Mouse (Mus musculus): ENCODE data around the gene Tmem108.

Gene Tmem108

GRCm38 (mm10) chr9:103550661-103551248 is 210.9 kb downstream of the Tmem108 start:
- DNase-seq (ENCODE audit: low read depth in 2 of 2, low spot score in 2 of 2): no peak

- DNase-seq (ENCODE audit: low read depth in 2 of 2, low spot score in 2 of 2): no peak
These were observed 212.5 kb downstream of the Tmem108 start for GRCm38 (mm10) chr9:103549178-103549577.

- DNase-seq (ENCODE audit: low read depth in 2 of 2, low spot score in 2 of 2): no peak
These were observed 213.0 kb downstream of the Tmem108 start for GRCm38 (mm10) chr9:103548606-103549005.

GRCm38 (mm10) chr9:103546695-103547645 is 214.7 kb downstream of the Tmem108 start:
- DNase-seq (ENCODE audit: low read depth in 2 of 2, low spot score in 2 of 2): no peak

GRCm38 (mm10) chr9:103545729-103546128 is 215.9 kb downstream of the Tmem108 start:
- no peak for DNase-seq (ENCODE audit: low read depth in 2 of 2, low spot score in 2 of 2)

- DNase-seq (ENCODE audit: low read depth in 2 of 2, low spot score in 2 of 2): no peak
These were observed 216.4 kb downstream of the Tmem108 start for GRCm38 (mm10) chr9:103545271-103545670.

- DNase-seq (ENCODE audit: low read depth in 2 of 2, low spot score in 2 of 2): no peak
These were observed 217.0 kb downstream of the Tmem108 start for GRCm38 (mm10) chr9:103544599-103544998.

GRCm38 (mm10) chr9:103540518-103540917 is 221.1 kb downstream of the Tmem108 start:
- DNase-seq (ENCODE audit: low read depth in 2 of 2, low spot score in 2 of 2): no peak

- no peak for DNase-seq (ENCODE audit: low read depth in 2 of 2, low spot score in 2 of 2)
These were observed 223.4 kb downstream of the Tmem108 start for GRCm38 (mm10) chr9:103538047-103538816.

GRCm38 (mm10) chr9:103536059-103536634 is 225.5 kb downstream of the Tmem108 start:
- no peak for DNase-seq (ENCODE audit: low read depth in 2 of 2, low spot score in 2 of 2)

- DNase-seq (ENCODE audit: low read depth in 2 of 2, low spot score in 2 of 2): no peak
These were observed 236.5 kb downstream of the Tmem108 start for GRCm38 (mm10) chr9:103525041-103525537.

GRCm38 (mm10) chr9:103524600-103524999 is 237.0 kb downstream of the Tmem108 start:
- DNase-seq (ENCODE audit: low read depth in 2 of 2, low spot score in 2 of 2): no peak

- DNase-seq (ENCODE audit: low read depth in 2 of 2, low spot score in 2 of 2): no peak
These were observed 237.8 kb downstream of the Tmem108 start for GRCm38 (mm10) chr9:103523742-103524403.

- no peak for DNase-seq (ENCODE audit: low read depth in 2 of 2, low spot score in 2 of 2)
These were observed 238.6 kb downstream of the Tmem108 start for GRCm38 (mm10) chr9:103523008-103523407.

GRCm38 (mm10) chr9:103513884-103514283 is 247.8 kb downstream of the Tmem108 start:
- DNase-seq (ENCODE audit: low read depth in 2 of 2, low spot score in 2 of 2): no peak

- DNase-seq (ENCODE audit: low read depth in 2 of 2, low spot score in 2 of 2): no peak
These were observed 249.4 kb downstream of the Tmem108 start for GRCm38 (mm10) chr9:103512257-103512656.

- no peak for DNase-seq (ENCODE audit: low read depth in 2 of 2, low spot score in 2 of 2)
These were observed 254.6 kb downstream of the Tmem108 start for GRCm38 (mm10) chr9:103506968-103507584.

- no peak for DNase-seq (ENCODE audit: low read depth in 2 of 2, low spot score in 2 of 2)
These were observed 256.6 kb downstream of the Tmem108 start for GRCm38 (mm10) chr9:103505067-103505466.

- DNase-seq (ENCODE audit: low read depth in 2 of 2, low spot score in 2 of 2): no peak
These were observed 257.0 kb downstream of the Tmem108 start for GRCm38 (mm10) chr9:103504646-103505045.

All from CD8-positive naive resting alpha-beta T cell, adult 2 months (primary cell).